Mouse (Mus musculus) bone marrow macrophage, adult 2 months (primary cell): Measurements from ENCODE around the gene Ptprd.

Source experiments
- CTCF ChIP-seq: IDR thresholded peaks from 2 replicates; pipeline ENCODE4 v1.5.1; 2012; ENCODE audit warnings: low read depth, mild to moderate bottlenecking, low read length, moderate library complexity
- POLR2A ChIP-seq: IDR thresholded peaks from 2 replicates; pipeline ENCODE4 v1.6.1; 2012; ENCODE audit warnings: mild to moderate bottlenecking, low read depth, low read length, borderline replicate concordance

DNA sequence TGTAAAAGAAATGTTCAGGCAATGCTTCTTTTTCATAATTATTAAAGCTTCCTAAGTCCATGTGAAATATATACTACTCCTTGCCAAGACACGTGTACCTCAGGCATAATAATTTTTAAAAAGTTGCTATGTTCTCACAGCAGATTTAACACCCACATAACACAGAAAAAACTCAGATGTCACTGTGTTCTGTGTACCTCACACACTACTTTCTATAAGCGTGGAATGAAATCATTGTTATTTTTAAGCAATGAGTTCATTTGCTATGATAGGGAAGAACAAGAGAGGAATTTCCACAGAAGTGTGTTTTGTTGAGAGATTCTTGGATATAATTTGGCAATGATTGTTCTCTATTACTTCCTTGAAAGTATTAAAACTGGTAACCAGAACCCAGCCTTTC is 562.9 kb downstream of the Ptprd start:
- TF ChIP-seq CTCF: no peak
- TF ChIP-seq POLR2A: no peak
